Mouse (Mus musculus): ENCODE results near the gene Sema3e. TPM values are rescaled to one million over a fixed set of nuclear protein-coding genes. Genes with fewer than 3 reads are reported as not detected.

Sema3e gene
- polyA plus RNA-seq, 1 experiment from 2014 or later, result 3.1 TPM

- Histone ChIP-seq H3K4me3 (replicated peaks; ENCODE audit: low read depth, low read length) (no peak overlapping the region), H3K27me3 (ENCODE audit: control insufficient read depth, insufficient read depth, low read length) (no peaks in the 10 kb centered on the region), H3K9me3 (ENCODE audit: control insufficient read depth, low read length) (no peaks in the 10 kb centered on the region), H3K4me1 (ENCODE audit: control insufficient read depth, insufficient read depth, low read length) (no peaks in the 10 kb centered on the region), H3K36me3 (ENCODE audit: control insufficient read depth, insufficient read depth, low read length) (no peaks in the 10 kb centered on the region), H3K27ac (replicated peaks; ENCODE audit: low read depth, low read length) (no peak overlapping the region), H3K4me2 (ENCODE audit: low read length) (no peak overlapping the region), H3K9ac (replicated peaks; ENCODE audit: low read length) (no peak overlapping the region)
- DNase-seq (no peak), ATAC-seq (ENCODE audit: low FRiP score, low TSS enrichment) (no peak)
- WGBS, result 46% methylated on average over 7 of the region's 7 CpGs
Observed at GRCm38 (mm10) chr5:14048660-14049059, 23.6 kb downstream of the Sema3e start.

- Histone ChIP-seq H3K4me2 (ENCODE audit: low read length) (no peak overlapping the region), H3K4me3 (replicated peaks; ENCODE audit: low read depth, low read length) (no peak overlapping the region), H3K27ac (replicated peaks; ENCODE audit: low read depth, low read length) (no peak overlapping the region), H3K9ac (replicated peaks; ENCODE audit: low read length) (no peak overlapping the region), H3K4me1 (ENCODE audit: control insufficient read depth, insufficient read depth, low read length) (no peaks in the 10 kb centered on the region), H3K27me3 (ENCODE audit: control insufficient read depth, insufficient read depth, low read length) (no peaks in the 10 kb centered on the region), H3K36me3 (ENCODE audit: control insufficient read depth, insufficient read depth, low read length) (no peaks in the 10 kb centered on the region), H3K9me3 (ENCODE audit: control insufficient read depth, low read length) (no peaks in the 10 kb centered on the region)
- ATAC-seq (ENCODE audit: low FRiP score, low TSS enrichment) (no peak), DNase-seq (no peak)
- 79% methylated on average over 5 of the region's 5 CpGs for WGBS
Observed at GRCm38 (mm10) chr5:14054472-14054871, 29.4 kb downstream of the Sema3e start.

GRCm38 (mm10) chr5:14059895-14060553 lies 34.9 kb downstream of the Sema3e start:
- no peak for DNase-seq
- no peak for ATAC-seq (ENCODE audit: low FRiP score, low TSS enrichment)
- WGBS, result 89% methylated on average over 4 of the region's 4 CpGs
- Histone ChIP-seq H3K36me3 (ENCODE audit: control insufficient read depth, insufficient read depth, low read length) (no peaks in the 10 kb centered on the region), H3K27me3 (ENCODE audit: control insufficient read depth, insufficient read depth, low read length) (no peaks in the 10 kb centered on the region), H3K4me1 (ENCODE audit: control insufficient read depth, insufficient read depth, low read length) (no peaks in the 10 kb centered on the region), H3K4me3 (replicated peaks; ENCODE audit: low read depth, low read length) (no peak overlapping the region), H3K9me3 (ENCODE audit: control insufficient read depth, low read length) (no peaks in the 10 kb centered on the region), H3K9ac (replicated peaks; ENCODE audit: low read length) (no peak overlapping the region), H3K4me2 (ENCODE audit: low read length) (no peak overlapping the region), H3K27ac (replicated peaks; ENCODE audit: low read depth, low read length) (no peak overlapping the region)

GRCm38 (mm10) chr5:14062918-14063481 lies 37.9 kb downstream of the Sema3e start:
- Histone ChIP-seq H3K4me2 (ENCODE audit: low read length) (no peak overlapping the region), H3K4me1 (ENCODE audit: control insufficient read depth, insufficient read depth, low read length) (no peaks in the 10 kb centered on the region), H3K4me3 (replicated peaks; ENCODE audit: low read depth, low read length) (no peak overlapping the region), H3K27me3 (ENCODE audit: control insufficient read depth, insufficient read depth, low read length) (no peaks in the 10 kb centered on the region), H3K9me3 (ENCODE audit: control insufficient read depth, low read length) (no peaks in the 10 kb centered on the region), H3K9ac (replicated peaks; ENCODE audit: low read length) (no peak overlapping the region), H3K27ac (replicated peaks; ENCODE audit: low read depth, low read length) (no peak overlapping the region), H3K36me3 (ENCODE audit: control insufficient read depth, insufficient read depth, low read length) (no peaks in the 10 kb centered on the region)
- DNase-seq, result no peak
- 50% methylated on average over 4 of the region's 4 CpGs for WGBS
- no peak for ATAC-seq (ENCODE audit: low FRiP score, low TSS enrichment)

GRCm38 (mm10) chr5:14073152-14073551 lies 48.1 kb downstream of the Sema3e start:
- Histone ChIP-seq H3K27ac (replicated peaks; ENCODE audit: low read depth, low read length) (no peak overlapping the region), H3K36me3 (ENCODE audit: control insufficient read depth, insufficient read depth, low read length) (no peaks in the 10 kb centered on the region), H3K4me1 (ENCODE audit: control insufficient read depth, insufficient read depth, low read length) (no peaks in the 10 kb centered on the region), H3K27me3 (ENCODE audit: control insufficient read depth, insufficient read depth, low read length) (no peaks in the 10 kb centered on the region), H3K4me2 (ENCODE audit: low read length) (no peak overlapping the region), H3K4me3 (replicated peaks; ENCODE audit: low read depth, low read length) (no peak overlapping the region), H3K9ac (replicated peaks; ENCODE audit: low read length) (no peak overlapping the region), H3K9me3 (ENCODE audit: control insufficient read depth, low read length) (no peaks in the 10 kb centered on the region)
- no peak for ATAC-seq (ENCODE audit: low FRiP score, low TSS enrichment)
- WGBS, result 89% methylated on average over 3 of the region's 3 CpGs
- DNase-seq, result no peak

GRCm38 (mm10) chr5:14088100-14088499 lies 63.0 kb downstream of the Sema3e start:
- DNase-seq (no peak), ATAC-seq (ENCODE audit: low FRiP score, low TSS enrichment) (no peak)
- 0 out of 2 replicates have a peak, but pooled peaks cover 3% of the 10 kb centered on the region for H3K4me1 ChIP-seq (ENCODE audit: control insufficient read depth, insufficient read depth, low read length)
- H3K9me3 ChIP-seq (ENCODE audit: control insufficient read depth, low read length), result no peaks in the 10 kb centered on the region
- H3K27me3 ChIP-seq (ENCODE audit: control insufficient read depth, insufficient read depth, low read length), result no peaks in the 10 kb centered on the region
- no peak overlapping the region for H3K4me2 ChIP-seq (ENCODE audit: low read length)
- no peak overlapping the region for H3K9ac ChIP-seq (replicated peaks; ENCODE audit: low read length)
- no peaks in the 10 kb centered on the region for H3K36me3 ChIP-seq (ENCODE audit: control insufficient read depth, insufficient read depth, low read length)
- 90% methylated on average over 2 of the region's 2 CpGs for WGBS
- H3K27ac ChIP-seq (replicated peaks; ENCODE audit: low read depth, low read length), result no peak overlapping the region
- H3K4me3 ChIP-seq (replicated peaks; ENCODE audit: low read depth, low read length), result no peak overlapping the region

- H3K4me3 ChIP-seq (replicated peaks; ENCODE audit: low read depth, low read length), result no peak overlapping the region
- H3K9ac ChIP-seq (replicated peaks; ENCODE audit: low read length), result no peak overlapping the region
- no peaks in the 10 kb centered on the region for H3K36me3 ChIP-seq (ENCODE audit: control insufficient read depth, insufficient read depth, low read length)
- DNase-seq, result peak; percentile 4
- no peaks in the 10 kb centered on the region for H3K9me3 ChIP-seq (ENCODE audit: control insufficient read depth, low read length)
- no peak for ATAC-seq (ENCODE audit: low FRiP score, low TSS enrichment)
- H3K27ac ChIP-seq (replicated peaks; ENCODE audit: low read depth, low read length), result no peak overlapping the region
- 0 out of 2 replicates have a peak, but pooled peaks cover 3% of the 10 kb centered on the region for H3K4me1 ChIP-seq (ENCODE audit: control insufficient read depth, insufficient read depth, low read length)
- H3K27me3 ChIP-seq (ENCODE audit: control insufficient read depth, insufficient read depth, low read length), result no peaks in the 10 kb centered on the region
- no peak overlapping the region for H3K4me2 ChIP-seq (ENCODE audit: low read length)
- 80% methylated on average over 9 of the region's 9 CpGs for WGBS
Observed at GRCm38 (mm10) chr5:14089875-14090608, 65.0 kb downstream of the Sema3e start.

GRCm38 (mm10) chr5:14090609-14090969 lies 65.5 kb downstream of the Sema3e start:
- Histone ChIP-seq H3K4me3 (replicated peaks; ENCODE audit: low read depth, low read length) (no peak overlapping the region), H3K27ac (replicated peaks; ENCODE audit: low read depth, low read length) (no peak overlapping the region), H3K36me3 (ENCODE audit: control insufficient read depth, insufficient read depth, low read length) (no peaks in the 10 kb centered on the region), H3K9ac (replicated peaks; ENCODE audit: low read length) (no peak overlapping the region), H3K27me3 (ENCODE audit: control insufficient read depth, insufficient read depth, low read length) (no peaks in the 10 kb centered on the region), H3K4me2 (ENCODE audit: low read length) (no peak overlapping the region), H3K9me3 (ENCODE audit: control insufficient read depth, low read length) (no peaks in the 10 kb centered on the region), H3K4me1 (ENCODE audit: control insufficient read depth, insufficient read depth, low read length) (0 out of 2 replicates have a peak, but pooled peaks cover 3% of the 10 kb centered on the region)
- ATAC-seq (ENCODE audit: low FRiP score, low TSS enrichment), result no peak
- DNase-seq, result no peak
- 88% methylated on average over 4 of the region's 4 CpGs for WGBS
